Mouse (Mus musculus) embryonic stem cell, embryonic (primary cell): Measurements from ENCODE around the gene Jakmip3.

ENCODE experiments used
- CTCF ChIA-PET, 4 experiments: fragments of 300-600 bp in 2 of 4; fragments of 350-600 bp in 2 of 4; sonication (Branson Sonifier 250); formaldehyde crosslinking; loops; one replicate each; lab custom pipeline; 2022; ENCODE audit warnings: inconsistent platforms in 2 of 4; lab: Charles Lee
- POLR2A ChIA-PET, 4 experiments: fragments of 300-600 bp in 2 of 4; fragments of 350-600 bp in 2 of 4; sonication (Branson Sonifier 250); formaldehyde crosslinking; loops; one replicate each; lab custom pipeline; 2022; ENCODE audit warnings: antibody characterized with exemption in 4 of 4, inconsistent platforms in 1 of 4; lab: Charles Lee

Jakmip3 gene

DNA sequence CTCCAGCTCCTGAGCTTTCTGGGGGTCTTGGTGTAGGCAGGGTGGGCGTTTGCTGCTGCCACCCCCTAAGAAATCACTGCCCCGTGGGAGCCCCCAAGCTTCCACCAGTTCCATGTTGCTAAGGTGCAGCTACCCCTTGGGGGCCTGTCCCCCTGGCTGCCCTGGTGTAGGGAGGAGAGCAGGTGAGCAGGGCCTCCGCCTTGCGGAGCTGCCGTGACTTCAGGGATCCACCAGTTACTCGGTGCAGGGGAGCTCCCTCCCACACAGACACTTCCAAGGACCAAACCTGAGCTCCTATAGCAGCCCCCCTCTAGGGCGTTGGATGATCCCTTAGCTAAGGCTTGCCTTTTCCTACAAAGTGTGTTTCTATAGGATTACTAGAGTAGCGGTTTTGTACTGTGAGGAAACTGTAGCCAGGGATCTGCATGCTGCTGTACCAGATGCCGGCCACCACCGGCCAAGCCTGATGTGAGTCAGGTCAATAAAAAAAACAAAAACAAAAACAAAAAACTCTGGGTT lies 160.8 kb downstream of the Jakmip3 start:
- ChIA-PET POLR2A (interaction anchor here in 1 of 4 experiments (0.6 kb wide), 1 partner anchor 376 kb away, joined by 3 read pairs; no protein-coding TSS in a partner anchor), CTCF (interaction anchor here in 3 of 4 experiments (0.5 to 1.7 kb wide), 4 partner anchors 18 to 777 kb away, joined by 3 to 6 read pairs (median 5); no protein-coding TSS in a partner anchor)

- POLR2A ChIA-PET, result no interaction called here
These were observed 161.3 kb downstream of the Jakmip3 start for GRCm38 (mm10) chr7:139101826-139102225.

GRCm38 (mm10) chr7:139103960-139104381 lies 163.4 kb downstream of the Jakmip3 start:
- POLR2A ChIA-PET, result no interaction called here
- CTCF ChIA-PET, result no interaction called here

More at GRCm38 (mm10) chr7:139101826-139102225, 161.3 kb downstream of the Jakmip3 start:
- CTCF ChIA-PET, result interaction anchor here in 2 of 4 experiments (0.9 to 1.7 kb wide), 2 partner anchors 34 kb away, joined by 3 to 5 read pairs; no protein-coding TSS in a partner anchor

- ChIA-PET POLR2A (no interaction called here), CTCF (no interaction called here)
These were observed 164.5 kb downstream of the Jakmip3 start for GRCm38 (mm10) chr7:139105076-139105475.

- POLR2A ChIA-PET, result no interaction called here
- CTCF ChIA-PET, result no interaction called here
These were observed 165.2 kb downstream of the Jakmip3 start for GRCm38 (mm10) chr7:139105705-139106104.

DNA sequence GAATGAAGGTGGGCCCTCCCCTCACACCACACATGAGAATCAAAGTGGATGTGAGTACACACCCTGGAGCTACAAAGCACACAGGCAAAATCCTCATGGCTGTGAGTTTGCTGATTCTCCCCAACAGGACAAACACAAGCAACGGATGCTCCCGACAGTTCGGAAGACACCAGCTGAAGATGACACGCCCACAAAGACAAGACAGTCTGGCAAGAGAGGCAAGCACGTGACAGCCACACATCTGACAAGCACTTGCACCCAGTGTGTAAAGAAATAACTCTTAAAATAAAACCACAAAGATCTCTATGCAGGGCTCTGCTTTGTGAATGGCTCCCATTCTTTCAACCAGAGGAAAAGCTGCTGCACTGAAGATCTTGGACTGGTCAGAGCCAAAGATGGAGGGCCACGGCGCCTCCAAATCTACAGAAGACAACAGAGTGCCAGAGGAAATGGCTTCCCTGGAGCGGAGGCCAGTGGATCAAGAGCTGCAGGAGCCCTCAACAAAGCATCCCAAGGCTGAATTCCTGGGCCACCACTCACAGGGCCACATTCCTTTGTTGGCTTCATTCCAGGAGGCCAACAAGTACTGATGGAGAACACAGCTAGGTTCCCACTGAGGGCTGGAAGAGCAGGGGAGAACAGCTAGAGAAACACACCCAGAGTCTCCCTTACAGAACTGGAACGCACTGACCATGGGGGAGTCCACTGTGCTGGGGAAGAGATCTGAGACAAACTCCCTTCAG lies 167.5 kb downstream of the Jakmip3 start:
- ChIA-PET CTCF (interaction anchor here in 2 of 4 experiments (1.2 to 1.3 kb wide), 2 partner anchors 11 to 12 kb away, joined by 3 to 5 read pairs; no protein-coding TSS in a partner anchor), POLR2A (no interaction called here)

DNA sequence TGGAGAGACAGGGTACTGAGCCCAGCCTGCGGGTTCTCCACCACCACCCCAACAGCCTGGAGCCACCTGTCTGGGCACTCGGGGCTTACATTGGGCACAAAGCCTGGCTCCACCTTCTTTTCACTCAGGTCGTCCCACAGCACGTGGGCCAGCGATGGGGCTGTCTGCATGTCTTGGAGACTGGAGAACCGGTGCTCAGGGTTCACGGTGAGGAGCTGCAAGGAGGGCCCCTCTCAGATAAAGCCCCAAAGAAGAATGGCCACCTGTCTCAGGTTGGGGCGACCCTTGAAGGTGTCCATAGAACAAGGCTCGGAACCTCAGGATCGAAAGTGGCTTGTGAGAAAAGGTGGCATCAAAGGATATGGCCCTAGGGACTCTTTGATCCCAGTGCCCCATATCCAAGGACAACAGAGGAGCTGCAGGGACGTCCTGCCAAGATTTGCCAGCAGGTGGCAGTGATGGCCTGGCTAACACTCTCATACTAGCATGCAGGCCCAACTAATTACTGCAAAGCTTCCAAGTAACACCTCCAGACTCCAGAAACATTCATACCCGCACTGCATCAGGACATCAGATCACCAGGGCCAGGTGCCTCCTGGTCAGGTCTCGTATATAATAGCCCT lies 178.7 kb downstream of the Jakmip3 start:
- POLR2A ChIA-PET, result interaction anchor here in 1 of 4 experiments (0.7 to 1.6 kb wide), 2 partner anchors 9 to 21 kb away, joined by 3 read pairs; no protein-coding TSS in a partner anchor
- CTCF ChIA-PET, result interaction anchor here (0.6 to 3.6 kb wide), 70 partner anchors 8 to 584 kb away, joined by 3 to 28 read pairs (median 5); partner anchors contain the start of gene Dpysl4 (in 3 of the 4)

DNA sequence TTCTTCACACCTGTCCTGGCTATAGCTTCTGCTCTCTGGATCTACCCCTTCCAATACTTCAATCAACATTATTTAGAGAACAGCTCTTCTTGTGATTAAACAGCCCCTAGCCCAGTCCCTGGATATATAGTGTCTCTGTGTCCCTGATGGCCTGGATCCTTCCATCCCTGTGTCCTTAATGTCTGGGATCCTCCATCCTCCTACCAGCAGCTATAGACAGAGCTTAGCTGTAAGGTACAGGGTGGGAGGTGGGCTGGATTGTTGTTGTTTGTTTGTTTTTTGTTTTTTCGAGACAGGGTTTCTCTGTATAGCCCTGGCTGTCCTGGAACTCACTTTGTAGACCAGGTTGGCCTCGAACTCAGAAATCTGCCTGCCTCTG lies 179.2 kb downstream of the Jakmip3 start:
- POLR2A ChIA-PET, result interaction anchor here in 1 of 4 experiments (0.7 to 1.6 kb wide), 2 partner anchors 8 to 21 kb away, joined by 3 read pairs; no protein-coding TSS in a partner anchor

DNA sequence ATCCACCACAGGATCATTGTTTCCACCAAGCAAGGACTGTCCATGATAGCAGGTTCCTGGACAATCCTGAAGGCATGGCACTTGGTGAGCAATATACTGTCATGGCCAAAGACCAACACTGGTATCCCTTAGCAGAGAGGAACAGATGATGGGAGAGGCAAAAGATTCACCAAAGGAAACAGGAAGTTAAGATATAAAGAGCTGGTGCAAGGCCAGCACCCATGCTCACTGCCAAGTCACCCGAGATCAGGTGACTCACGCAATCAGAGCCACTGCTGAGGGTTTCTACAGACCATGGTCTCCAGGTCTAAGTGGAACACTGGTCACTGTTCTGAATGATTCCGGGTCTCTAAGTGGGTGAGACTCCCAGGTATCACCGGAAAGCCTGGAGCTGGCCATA lies 185.4 kb downstream of the Jakmip3 start:
- CTCF ChIA-PET, result no interaction called here
- POLR2A ChIA-PET, result interaction anchor here in 1 of 4 experiments (1.7 kb wide), 1 partner anchor 9 kb away, joined by 5 read pairs; no protein-coding TSS in a partner anchor

More for the DNA sequence above, 179.2 kb downstream of the Jakmip3 start:
- CTCF ChIA-PET, result interaction anchor here (0.6 to 3.6 kb wide), 72 partner anchors 8 to 583 kb away, joined by 3 to 28 read pairs (median 5); partner anchors contain the start of gene Dpysl4 (in 3 of the 4)

DNA sequence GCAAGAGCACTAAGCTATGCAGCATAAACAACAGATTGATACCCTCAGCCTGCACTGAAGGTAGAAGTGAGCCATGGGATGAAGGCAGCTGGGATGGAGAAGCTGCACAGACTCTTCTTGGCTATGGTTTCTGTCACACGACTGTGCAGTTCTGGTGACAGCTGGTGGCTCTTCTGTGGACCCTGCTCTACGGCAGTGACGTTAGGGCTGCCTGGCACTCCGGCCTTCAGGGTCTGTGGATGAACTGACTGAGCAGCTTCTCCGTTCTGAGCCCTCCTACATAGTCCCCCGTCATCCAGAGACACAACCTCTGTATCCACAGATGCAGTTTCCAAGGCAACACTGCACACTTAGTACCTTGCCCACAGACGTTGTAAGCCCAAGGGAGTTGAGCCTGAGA lies 186.0 kb downstream of the Jakmip3 start:
- ChIA-PET POLR2A (interaction anchor here in 1 of 4 experiments (1.7 kb wide), 1 partner anchor 9 kb away, joined by 5 read pairs; no protein-coding TSS in a partner anchor), CTCF (no interaction called here)

- CTCF ChIA-PET, result interaction anchor here in 2 of 4 experiments (1.6 to 2.5 kb wide), 2 partner anchors 9 to 10 kb away, joined by 5 to 10 read pairs; no protein-coding TSS in a partner anchor
- POLR2A ChIA-PET, result no interaction called here
These were observed 188.5 kb downstream of the Jakmip3 start for GRCm38 (mm10) chr7:139128994-139129393.

DNA sequence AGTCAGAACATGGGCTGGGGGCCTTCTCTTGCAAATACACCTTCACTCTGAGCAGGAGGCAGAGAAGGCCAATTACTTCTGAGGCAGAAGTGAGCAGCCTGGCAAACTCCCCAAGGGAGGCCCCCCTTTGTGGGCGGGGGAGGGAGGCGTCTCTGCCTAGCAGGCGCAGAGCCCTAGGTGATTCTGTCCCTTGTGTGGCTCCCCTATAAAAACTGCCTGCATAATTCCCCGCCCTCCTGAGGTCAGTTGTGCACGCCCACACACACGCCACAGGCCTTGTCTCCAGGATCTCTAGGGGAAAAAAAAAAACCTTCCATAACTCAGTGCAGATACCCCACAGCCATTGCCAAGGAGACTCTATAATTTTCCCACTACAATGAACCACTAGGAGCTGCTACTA lies 189.8 kb downstream of the Jakmip3 start:
- ChIA-PET CTCF (interaction anchor here in 2 of 4 experiments (0.6 to 2.5 kb wide), 2 partner anchors 10 to 455 kb away, joined by 3 to 10 read pairs; no protein-coding TSS in a partner anchor), POLR2A (no interaction called here)

GRCm38 (mm10) chr7:139131538-139131937 lies 191.0 kb downstream of the Jakmip3 start:
- ChIA-PET POLR2A (interaction anchor here in 1 of 4 experiments (1.2 kb wide), 1 partner anchor 14 kb away, joined by 3 read pairs; no protein-coding TSS in a partner anchor), CTCF (no interaction called here)

- POLR2A ChIA-PET, result no interaction called here
- CTCF ChIA-PET, result no interaction called here
These were observed 192.9 kb downstream of the Jakmip3 start for GRCm38 (mm10) chr7:139133446-139133845.
